Mouse (Mus musculus) left cerebral cortex, adult 18-20 months (tissue): ENCODE measurements around the gene Mpzl3. TPM values are rescaled to one million over a fixed set of nuclear protein-coding genes. Genes with fewer than 3 reads are reported as not detected.

Source experiments
- DNase-seq, 2 experiments: peaks; one replicate each; pipeline ENCODE4 v3.0.0; 2021 to 2022; ENCODE audit warnings: low spot score in 2 of 2, mixed read lengths in 1 of 2
- total RNA-seq, 2 experiments: library from RNA; stranded (reverse); gene quantifications; 2 replicates each; pipeline ENCODE4 v1.2.3; 2021

Mpzl3 gene
- total RNA-seq, 2 experiments from 2014 or later: 4.5 to 5.2 TPM

- DNase-seq: no peak
Observed at GRCm38 (mm10) chr9:45042056-45042720, 12.8 kb upstream of the Mpzl3 start.

- DNase-seq: no peak
Observed at GRCm38 (mm10) chr9:45042947-45043346, 12.0 kb upstream of the Mpzl3 start.

GRCm38 (mm10) chr9:45046973-45047372 is 8.0 kb upstream of the Mpzl3 start:
- DNase-seq: no peak

- DNase-seq: no peak
Observed at GRCm38 (mm10) chr9:45048511-45048910, 6.5 kb upstream of the Mpzl3 start.

- no peak for DNase-seq
Observed at GRCm38 (mm10) chr9:45049731-45050130, 5.3 kb upstream of the Mpzl3 start.

GRCm38 (mm10) chr9:45050301-45050700 is 4.7 kb upstream of the Mpzl3 start:
- no peak for DNase-seq

GRCm38 (mm10) chr9:45058304-45058940 is 3.4 kb downstream of the Mpzl3 start:
- no peak for DNase-seq

GRCm38 (mm10) chr9:45060151-45060550 is 5.2 kb downstream of the Mpzl3 start:
- DNase-seq: no peak

GRCm38 (mm10) chr9:45062677-45063076 is 7.7 kb downstream of the Mpzl3 start:
- DNase-seq: no peak

- DNase-seq: no peak
Observed at GRCm38 (mm10) chr9:45064421-45064820, 9.4 kb downstream of the Mpzl3 start.

GRCm38 (mm10) chr9:45066735-45067134 is 11.7 kb downstream of the Mpzl3 start:
- no peak for DNase-seq

GRCm38 (mm10) chr9:45071800-45072199 is 16.8 kb downstream of the Mpzl3 start:
- DNase-seq: no peak

GRCm38 (mm10) chr9:45077859-45078258 is 22.9 kb downstream of the Mpzl3 start:
- DNase-seq: no peak

GRCm38 (mm10) chr9:45079011-45079410 is 24.0 kb downstream of the Mpzl3 start, which contains the start of gene Jaml:
Gene Jaml, plus strand, starts transcription at chr9:45079183.
- no peak for DNase-seq

- DNase-seq: no peak
Observed at GRCm38 (mm10) chr9:45083132-45083531, 28.1 kb downstream of the Mpzl3 start.

- no peak for DNase-seq
Observed at GRCm38 (mm10) chr9:45084556-45084955, 29.6 kb downstream of the Mpzl3 start.

- no peak for DNase-seq
Observed at GRCm38 (mm10) chr9:45085741-45086690, 31.0 kb downstream of the Mpzl3 start.

GRCm38 (mm10) chr9:45088040-45088439 is 33.1 kb downstream of the Mpzl3 start:
- DNase-seq: no peak

- no peak for DNase-seq
Observed at GRCm38 (mm10) chr9:45090811-45091210, 35.8 kb downstream of the Mpzl3 start.

- DNase-seq: no peak
Observed at GRCm38 (mm10) chr9:45092641-45093040, 37.7 kb downstream of the Mpzl3 start.

- DNase-seq: no peak
Observed at GRCm38 (mm10) chr9:45095149-45095937, 40.4 kb downstream of the Mpzl3 start.
